Mouse (Mus musculus) left cerebral cortex, adult 9 months (tissue): ENCODE measurements at regions not wholly inside any gene's neighbourhood (a gene's known extent, or its start where the extent isn't known, plus 50 kb on each side); places are given as distances from the start of the nearest gene placed in this dataset.

Experiments
- DNase-seq, 2 experiments: peaks; one replicate each; pipeline ENCODE4 v3.0.0; 2022; ENCODE audit warnings: low spot score in 2 of 2

GRCm38 (mm10) chr1:71948686-71949085 lies 263.4 kb downstream of the Mreg start:
- no peak for DNase-seq

DNA sequence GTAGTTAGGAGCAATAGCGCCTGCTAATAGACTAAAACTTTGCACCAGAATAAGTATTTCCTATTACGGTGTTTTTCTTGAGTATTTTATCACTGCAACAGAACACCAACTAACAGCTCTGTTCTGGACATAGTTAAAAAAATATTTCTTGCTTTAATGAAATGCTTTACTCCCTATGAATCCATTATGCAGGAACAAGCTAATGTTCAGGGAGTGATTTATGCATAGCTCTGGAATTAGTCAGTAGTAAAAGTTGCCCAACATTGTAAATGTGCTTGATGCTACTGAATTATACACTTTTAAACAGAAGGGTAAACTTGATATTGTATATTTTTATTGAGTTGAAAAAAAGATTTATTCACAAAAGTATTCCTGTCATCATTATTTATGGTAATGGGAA lies 264.6 kb downstream of the Mreg start:
- no peak for DNase-seq

- no peak for DNase-seq
Measured at GRCm38 (mm10) chr1:71946911-71947310, 265.2 kb downstream of the Mreg start.

DNA sequence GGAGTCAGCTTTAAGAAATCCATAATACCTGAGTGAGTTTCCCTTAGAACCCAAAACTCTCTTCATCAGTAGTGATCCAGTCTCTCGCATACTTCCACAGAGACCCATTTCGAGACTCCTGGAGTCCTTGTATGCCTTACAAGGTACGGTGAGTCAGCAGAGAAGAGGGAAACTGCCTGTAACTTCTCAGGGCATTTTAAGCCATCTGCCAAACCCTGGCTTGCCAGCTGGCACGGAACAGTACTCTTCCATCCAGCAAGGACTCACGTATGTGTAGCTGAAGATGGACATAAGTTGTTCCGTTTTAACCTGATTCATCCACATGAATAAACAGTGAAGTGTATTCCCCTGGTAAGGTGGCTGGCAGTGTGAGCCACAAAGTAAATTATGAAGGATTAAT lies 267.0 kb downstream of the Mreg start:
- DNase-seq = peak; percentile 5 to 9

GRCm38 (mm10) chr1:71944531-71944930 lies 267.6 kb downstream of the Mreg start:
- DNase-seq = no peak

GRCm38 (mm10) chr1:71942145-71942544 lies 270.0 kb downstream of the Mreg start:
- no peak for DNase-seq

- no peak for DNase-seq
Measured at GRCm38 (mm10) chr1:71941688-71942087, 270.4 kb downstream of the Mreg start.

- no peak for DNase-seq
Measured at GRCm38 (mm10) chr1:71940900-71941299, 271.2 kb downstream of the Mreg start.

DNA sequence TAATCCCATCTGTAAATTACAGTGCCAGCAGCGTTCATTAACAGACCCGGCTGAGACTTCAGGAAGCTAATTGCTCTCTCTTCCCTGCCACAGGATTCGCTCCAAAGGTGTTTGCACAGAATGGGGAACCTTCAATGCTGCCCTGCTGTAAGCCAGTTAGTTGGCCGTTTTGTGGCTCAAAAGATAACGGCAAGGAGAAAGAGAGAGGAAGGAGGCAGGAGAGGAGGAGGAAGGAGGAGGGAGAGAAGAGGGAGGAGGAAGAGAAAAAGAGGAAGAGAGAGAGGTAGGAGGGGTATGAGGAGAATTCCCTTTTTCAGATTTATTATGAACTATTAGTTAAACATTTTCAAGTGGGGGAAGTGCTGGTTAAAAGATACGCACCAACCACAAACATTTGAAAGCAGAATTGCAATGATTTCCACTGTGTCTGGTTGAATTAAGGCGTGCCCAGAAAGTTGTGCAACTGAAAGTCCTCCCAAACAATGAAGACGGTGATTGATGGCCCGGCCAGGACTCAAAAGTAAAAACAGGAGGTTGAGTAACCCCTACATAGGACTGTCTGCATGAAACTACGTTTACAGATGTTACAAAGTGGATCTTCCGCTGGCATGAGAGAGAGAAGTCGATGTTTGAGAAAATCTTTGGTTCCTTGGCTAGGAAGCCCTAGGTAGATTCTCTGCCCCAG lies 273.6 kb downstream of the Mreg start:
- DNase-seq = no peak

GRCm38 (mm10) chr1:71937922-71938321 lies 274.2 kb downstream of the Mreg start:
- DNase-seq = no peak

- no peak for DNase-seq
Measured at GRCm38 (mm10) chr1:71937168-71937567, 274.9 kb downstream of the Mreg start.

DNA sequence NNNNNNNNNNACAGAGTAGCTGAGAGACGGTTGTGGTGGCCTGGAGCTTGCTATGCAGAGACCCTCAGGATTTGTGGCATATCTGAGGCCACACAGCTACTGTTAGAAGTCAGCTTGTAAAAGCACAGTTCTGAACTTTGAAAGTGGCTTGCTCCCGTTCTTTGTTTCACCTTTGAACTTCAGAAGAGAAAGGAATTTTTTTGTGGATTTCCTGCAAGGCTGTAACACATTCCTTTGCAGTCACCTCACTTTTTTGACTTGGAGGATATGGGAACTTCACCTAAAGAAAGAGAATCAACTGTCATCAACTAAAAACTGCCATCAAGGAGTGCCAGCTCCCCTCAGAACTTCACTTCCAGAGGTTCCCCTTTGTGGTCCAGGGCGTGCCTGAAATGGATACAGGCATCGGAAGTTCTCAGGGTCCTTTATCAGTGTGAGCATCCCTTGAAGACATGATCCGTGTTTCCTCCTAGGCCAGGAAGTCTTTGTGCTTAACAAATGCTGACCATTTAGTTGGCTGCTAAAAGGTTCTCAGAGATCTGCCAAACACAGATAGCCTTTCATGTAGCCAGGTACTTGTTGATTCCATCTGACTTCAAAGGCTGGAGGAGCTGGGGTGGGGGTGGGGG lies 275.5 kb downstream of the Mreg start:
- no peak for DNase-seq

DNA sequence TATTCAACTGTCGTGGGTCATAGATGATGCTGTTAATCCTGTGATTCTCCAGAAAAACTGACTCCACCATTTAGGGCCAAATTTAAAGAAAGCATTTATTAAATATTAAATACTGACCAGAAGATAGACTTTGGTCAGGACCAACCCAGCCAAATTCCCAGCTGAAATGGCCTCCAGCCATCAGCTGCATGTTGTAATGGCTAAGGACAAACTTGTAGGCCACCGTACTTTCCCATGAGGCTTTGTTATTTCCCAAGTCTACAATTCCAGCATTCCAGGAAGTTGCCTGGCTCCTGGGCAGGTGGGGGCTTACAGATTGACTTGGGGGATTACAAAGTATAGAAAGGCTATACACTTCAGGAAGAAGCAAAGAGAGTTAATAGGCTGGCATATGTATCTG lies 272.5 kb upstream of the Fn1 start:
- no peak for DNase-seq

DNA sequence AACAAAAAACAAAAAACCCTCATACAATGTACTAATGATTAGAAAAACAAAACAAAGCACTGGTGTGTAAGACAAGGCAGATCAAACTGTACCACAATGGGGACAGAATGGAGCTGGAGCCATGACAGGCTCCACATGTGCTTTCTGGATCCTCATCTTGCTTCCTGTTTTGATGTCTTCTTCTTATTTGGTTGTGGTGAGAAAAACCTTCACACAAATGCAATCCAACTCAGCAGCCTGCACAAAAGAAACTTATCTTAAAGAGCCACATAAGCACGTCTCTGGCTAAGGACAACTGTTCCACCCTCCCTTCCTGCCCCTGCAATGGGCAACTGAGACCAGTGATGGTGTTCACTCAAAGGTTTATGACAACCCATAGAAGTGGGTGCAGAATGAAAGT lies 271.9 kb upstream of the Fn1 start:
- no peak for DNase-seq

DNA sequence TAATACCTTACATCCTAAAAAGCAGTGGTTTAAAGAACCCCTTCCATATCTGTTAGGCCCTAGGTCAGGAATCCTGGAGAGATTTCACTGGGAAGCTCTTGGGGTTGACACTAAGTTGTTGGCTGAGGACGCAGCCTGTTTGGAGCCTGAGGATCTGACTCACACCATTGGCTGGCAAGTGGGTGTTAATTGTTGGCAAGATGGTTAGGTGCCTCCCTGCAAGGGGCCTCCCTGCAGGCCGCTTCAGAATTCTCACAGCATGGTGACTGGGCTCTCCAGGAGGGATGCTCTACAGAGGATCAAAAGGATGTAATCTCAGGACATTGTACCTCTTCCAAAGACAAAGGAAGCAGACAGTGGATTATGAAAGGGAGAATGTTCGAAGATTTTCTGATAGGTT lies 270.7 kb upstream of the Fn1 start:
- DNase-seq = no peak

- no peak for DNase-seq
Measured at GRCm38 (mm10) chr1:71921456-71921855, 268.5 kb upstream of the Fn1 start.

DNA sequence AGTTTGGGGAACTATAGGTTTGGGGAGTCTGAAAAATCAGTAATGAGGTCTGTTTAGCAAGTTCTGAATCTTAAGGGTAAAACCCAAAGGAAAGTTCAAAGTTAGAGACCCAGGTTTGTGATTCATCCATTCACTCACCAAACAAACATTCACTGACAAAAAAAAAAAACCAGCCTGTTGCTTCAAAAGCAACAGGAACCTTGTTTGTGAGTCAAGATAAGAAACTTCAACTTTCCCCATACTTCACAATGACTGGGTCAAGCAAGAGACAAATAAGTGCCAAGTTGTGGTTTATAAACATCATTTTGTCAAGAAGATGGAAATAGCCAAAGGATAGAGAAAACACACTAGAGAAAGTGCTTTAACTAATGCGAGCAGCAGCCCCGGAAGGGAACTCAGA lies 266.9 kb upstream of the Fn1 start:
- DNase-seq = no peak

- no peak for DNase-seq
Measured at GRCm38 (mm10) chr1:71917021-71917420, 264.0 kb upstream of the Fn1 start.

DNA sequence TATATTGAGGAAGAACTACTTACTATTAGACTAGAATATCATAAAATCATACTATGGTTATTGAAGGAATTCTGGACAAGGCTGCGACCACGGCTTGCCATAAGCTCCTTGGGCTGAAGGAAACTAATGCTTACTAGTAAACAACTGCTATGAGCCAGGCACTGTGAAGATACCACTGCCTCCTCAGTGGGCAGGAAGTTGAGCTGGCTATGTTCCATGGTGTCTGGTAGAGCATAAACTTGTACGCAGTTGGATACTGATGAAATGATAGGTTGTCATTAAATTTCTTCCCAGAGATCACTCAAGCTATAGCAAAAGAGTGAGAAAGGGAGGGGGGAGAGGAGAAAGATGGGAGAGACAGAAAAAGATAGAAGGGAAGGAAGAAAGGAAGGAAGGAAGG lies 261.4 kb upstream of the Fn1 start:
- DNase-seq = no peak

GRCm38 (mm10) chr1:71913221-71913620 lies 260.2 kb upstream of the Fn1 start:
- DNase-seq = no peak

DNA sequence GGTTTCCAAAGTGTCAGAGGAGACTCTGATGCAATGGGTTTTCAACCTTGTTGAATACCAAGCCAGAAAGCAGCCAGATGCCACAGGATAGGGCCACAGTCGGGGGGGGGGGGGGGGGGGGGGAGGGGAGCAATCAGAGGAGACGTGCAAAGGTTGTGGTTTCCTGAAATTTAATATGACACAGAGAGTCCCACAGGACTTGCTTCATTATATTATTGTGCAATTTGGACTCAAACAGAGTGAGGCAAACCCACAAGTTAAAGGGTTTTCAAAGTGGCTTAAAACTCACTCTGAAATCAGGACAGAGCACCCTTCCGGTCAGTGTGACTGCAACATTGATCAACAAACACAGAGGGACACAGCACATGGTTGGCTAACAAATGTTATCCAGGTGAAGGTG lies 259.4 kb upstream of the Fn1 start:
- no peak for DNase-seq

GRCm38 (mm10) chr1:71910125-71910524 lies 257.1 kb upstream of the Fn1 start:
- DNase-seq = no peak

GRCm38 (mm10) chr1:71909508-71910124 lies 256.6 kb upstream of the Fn1 start:
- no peak for DNase-seq
